Mouse (Mus musculus) spleen, embryonic (tissue): ENCODE measurements at regions not wholly inside any gene's neighbourhood (a gene's known extent, or its start where the extent isn't known, plus 50 kb on each side); places are given as distances from the start of the nearest gene placed in this dataset.

Experiments used
- CTCF ChIA-PET: fragments of 350-600 bp; sonication (Branson Sonifier 250); formaldehyde crosslinking; loops from one replicate; lab custom pipeline; 2022; lab: Charles Lee

DNA sequence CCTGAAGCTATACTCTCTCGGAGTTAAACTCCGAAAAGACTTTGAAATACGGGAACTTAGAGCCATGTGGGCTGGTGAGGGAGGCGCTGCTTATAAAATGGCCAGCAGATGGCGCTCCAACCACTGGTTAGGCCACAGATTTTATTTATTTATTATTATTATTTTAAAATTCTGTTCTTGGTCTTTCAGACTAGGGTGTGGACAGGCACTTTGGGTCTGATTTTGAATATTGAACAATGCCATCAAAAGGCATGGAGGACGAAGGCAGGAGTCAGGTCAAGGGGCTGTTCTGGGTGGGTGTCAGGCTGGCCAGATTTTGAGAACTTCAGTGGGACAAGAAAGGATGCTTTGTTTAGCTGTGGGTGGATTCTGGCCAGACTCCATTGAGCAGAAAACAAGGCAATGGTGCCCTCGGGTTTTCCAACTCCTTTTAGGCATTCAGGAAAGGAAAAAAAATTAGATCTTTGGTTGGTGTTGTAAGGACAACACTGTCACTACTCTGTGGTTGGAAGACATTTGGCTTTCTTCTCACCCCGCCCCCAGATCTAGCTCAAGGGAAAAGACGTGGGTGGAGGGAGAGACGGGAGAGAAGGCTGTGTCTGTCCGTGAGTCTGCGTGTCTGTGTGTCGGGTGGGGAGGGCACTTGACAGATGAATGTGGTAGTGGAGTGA, 319.5 kb downstream of the Med13l start:
- CTCF ChIA-PET, result interaction anchor here (1.2 kb wide), 1 partner anchor 151 kb away, joined by 3 read pairs; no protein-coding TSS in a partner anchor

DNA sequence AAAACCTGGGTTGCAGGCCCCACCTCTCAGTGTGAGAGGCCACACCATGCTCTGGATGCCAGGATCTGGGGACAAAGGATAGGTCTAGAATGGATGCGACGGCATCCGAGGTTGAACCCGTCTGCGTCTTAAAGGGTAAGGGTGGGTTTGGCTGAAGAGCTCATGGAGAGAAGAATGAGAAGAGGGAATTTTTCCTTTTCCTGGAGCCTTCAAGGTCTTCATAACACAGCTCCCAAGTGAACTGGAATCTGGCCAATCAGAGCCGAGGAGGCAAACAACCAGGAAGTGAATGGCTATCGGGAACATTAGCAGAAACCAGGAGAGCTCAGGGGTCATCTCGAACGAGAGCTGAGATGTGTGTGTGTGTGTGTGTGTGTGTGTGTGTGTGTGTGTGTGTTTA, 320.1 kb downstream of the Med13l start:
- CTCF ChIA-PET, result interaction anchor here (0.5 to 1.2 kb wide), 3 partner anchors 12 to 610 kb away, joined by 3 to 6 read pairs (median 4); no protein-coding TSS in a partner anchor

DNA sequence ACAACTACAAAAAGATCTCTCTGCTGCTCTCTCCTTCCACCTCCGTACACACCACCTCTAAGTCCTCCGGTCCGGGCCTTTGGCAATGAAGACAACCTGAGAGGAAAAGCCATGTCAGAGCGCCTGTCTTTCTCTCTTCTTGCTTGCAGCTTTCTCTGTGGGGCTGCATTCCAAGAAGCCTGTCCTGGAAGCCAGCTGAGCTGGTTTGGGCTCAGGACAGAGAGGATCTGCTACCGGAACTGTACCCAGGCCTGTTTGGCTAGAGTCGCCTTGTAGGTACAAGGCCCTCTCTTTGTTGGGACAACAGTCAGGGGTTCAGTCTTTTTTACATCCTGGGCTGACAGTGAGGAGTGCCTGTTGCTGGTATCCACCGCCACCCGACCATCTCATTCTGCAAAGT, 321.4 kb downstream of the Med13l start:
- CTCF ChIA-PET, result no interaction called here

DNA sequence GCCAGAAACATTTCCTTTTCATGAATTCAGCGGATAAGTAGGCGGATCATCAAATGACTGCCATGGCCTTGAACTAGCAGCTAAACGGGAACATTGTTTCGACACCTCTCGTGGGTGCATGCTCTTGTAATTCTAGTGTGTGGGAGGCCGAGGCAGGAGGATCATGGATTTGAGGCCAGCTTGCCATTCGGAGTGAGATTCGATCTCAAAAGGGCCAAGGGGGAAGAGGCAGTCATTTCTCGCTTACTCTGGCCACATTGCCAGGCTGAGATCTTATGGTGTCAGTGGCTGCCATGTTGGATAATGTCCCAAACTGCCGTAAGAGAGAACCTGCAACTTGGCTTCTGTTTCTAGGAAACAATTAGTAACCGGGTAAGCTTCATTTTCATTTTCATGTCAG, 327.7 kb downstream of the Med13l start:
- CTCF ChIA-PET, result no interaction called here

DNA sequence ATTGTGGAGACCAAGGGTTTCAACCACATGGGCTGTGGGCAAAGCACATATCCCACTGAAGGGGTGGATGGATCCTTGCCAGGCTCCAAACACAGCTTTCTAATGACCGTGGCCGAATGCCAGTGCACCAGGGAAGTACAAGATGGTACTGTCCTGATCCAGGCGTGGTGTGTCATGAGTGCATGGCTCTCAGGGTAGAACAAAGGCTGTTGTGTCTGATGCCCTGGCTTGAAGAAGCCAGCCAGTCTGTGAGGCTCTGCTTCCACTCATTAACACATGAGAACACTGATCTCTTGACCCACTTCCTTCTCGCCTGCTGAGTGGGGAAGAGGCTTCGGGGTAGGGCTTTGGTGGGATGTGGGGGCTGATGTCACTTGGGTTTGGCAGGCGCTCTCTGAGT, 330.7 kb downstream of the Med13l start:
- CTCF ChIA-PET, result no interaction called here

DNA sequence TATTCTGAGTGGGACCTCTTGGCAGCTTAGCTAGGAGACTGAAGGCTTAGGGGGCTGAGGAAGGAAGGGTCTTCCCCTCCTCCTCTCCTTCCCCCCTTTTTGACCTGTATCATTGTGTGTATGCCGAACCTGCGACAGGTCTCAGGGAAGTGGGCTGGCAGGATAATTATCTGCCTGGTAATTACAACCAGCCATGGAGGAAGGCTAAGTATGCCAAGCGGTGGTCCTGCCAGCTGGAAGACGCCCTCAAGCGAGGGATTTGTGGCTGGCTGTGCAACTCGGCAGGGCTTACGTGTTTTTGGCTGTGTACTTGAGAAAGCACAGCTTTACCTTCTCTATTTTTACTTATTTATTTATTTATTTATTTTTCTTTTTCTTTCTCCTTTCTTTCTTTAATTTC, 347.7 kb downstream of the Med13l start:
- CTCF ChIA-PET, result no interaction called here

DNA sequence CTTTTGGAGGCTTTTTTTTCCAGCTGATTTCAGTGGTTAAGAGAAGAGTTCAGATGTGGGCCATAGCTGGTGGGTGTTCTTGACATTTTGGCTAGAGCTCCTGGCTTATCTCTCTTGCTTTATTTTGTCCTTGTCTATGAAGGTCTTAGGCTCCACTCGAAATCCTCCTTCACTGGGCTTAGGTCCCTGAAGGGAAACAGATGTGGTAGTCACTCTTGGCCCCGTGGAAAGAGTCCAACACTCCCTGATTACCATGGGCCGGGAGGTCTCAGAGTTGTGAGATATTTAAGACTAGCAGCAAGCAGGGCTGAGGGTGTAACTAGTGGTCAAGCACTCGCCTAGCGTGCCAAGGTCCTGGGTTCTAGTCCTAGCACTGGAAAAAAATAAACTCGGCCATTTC, 349.3 kb downstream of the Med13l start:
- CTCF ChIA-PET, result no interaction called here

DNA sequence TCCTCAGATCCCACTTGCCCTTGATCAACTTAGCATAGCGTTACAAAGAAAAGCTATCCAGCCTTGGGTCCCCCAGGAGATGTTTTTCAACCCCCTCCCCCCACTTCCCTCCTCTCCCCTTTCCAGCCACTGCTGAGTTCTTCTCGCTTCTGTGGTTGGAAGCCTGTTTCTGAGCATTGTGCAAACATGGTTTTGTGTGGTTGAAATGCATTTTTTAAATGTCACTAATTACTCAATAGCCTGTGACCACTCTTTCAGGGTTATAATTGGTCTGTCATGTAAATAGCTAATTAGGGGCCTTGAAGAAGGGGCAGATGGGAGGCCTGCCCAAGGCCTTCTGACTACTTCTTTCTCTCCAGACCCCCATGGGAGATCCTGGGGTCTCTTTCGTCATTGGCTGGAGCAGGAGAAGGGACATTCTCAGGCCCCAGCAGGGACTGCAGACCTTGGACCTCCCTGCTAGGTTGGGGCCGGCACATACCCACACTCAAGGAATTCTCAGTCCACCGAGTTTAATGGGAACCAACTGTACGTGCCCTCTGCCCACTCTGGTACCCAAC, 353.8 kb downstream of the Med13l start:
- CTCF ChIA-PET, result no interaction called here

DNA sequence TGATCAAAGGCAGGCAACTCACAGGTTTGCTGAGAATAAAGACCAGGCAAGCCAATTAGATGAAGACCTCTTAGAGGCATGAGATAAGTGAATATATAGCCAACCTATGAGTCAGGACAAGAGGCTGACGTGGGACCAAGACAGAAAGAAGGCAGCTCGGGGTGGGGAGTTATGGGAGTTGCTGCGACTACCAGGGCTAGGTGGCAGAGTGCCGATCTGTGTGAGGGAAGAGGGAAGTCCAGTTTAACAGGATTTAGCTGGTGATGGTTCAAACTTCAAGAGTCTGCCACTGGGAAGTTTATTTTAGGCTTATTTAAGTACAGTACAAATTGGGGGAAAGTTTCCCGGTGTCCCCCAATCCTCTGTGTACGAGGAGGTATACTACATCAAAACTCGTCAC, 362.9 kb downstream of the Med13l start:
- CTCF ChIA-PET, result no interaction called here

DNA sequence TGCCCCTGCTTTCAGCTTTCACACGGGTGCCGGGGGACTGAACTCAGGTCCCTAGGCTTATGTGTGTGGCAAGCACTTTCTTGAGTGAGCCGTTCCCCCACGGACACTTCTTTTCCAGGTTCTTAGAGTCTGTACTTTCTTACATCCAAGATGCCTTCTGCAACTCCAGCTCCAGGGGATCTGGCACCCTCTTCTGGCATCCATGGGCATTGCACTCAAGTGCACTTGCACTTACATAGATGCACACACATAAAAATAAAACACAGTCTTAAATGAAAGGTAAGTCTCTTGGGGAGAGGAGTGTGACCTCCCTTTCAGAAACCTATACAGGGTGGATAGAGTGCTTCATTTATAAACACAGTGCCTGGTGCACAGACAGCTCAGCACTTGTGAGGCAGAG, 368.6 kb downstream of the Med13l start:
- CTCF ChIA-PET, result no interaction called here

DNA sequence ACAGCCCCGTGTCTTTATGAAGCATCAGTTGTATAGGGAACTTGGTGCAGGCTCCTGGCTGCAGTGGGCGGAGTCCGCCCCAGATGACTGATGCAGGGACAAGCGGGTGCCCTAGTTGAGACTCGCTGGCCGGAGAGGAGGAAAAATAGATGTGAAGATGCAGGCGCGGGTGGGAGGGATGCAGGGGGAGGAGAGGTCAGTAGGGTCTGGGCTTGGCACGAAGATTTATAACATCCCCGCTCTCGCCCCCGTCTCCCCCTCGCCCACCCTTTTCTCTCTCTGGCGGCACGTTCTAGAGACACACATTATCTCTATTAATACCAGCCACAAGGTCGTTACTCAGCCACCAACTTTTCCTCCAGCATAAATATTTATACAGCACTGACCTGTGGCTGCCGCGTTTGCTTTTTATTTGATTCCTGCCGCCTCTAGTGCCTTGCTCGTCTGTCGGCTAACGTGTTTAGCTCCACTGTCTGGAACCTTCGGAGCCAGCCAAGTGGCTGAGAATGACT, 369.6 kb downstream of the Med13l start:
- CTCF ChIA-PET, result no interaction called here

DNA sequence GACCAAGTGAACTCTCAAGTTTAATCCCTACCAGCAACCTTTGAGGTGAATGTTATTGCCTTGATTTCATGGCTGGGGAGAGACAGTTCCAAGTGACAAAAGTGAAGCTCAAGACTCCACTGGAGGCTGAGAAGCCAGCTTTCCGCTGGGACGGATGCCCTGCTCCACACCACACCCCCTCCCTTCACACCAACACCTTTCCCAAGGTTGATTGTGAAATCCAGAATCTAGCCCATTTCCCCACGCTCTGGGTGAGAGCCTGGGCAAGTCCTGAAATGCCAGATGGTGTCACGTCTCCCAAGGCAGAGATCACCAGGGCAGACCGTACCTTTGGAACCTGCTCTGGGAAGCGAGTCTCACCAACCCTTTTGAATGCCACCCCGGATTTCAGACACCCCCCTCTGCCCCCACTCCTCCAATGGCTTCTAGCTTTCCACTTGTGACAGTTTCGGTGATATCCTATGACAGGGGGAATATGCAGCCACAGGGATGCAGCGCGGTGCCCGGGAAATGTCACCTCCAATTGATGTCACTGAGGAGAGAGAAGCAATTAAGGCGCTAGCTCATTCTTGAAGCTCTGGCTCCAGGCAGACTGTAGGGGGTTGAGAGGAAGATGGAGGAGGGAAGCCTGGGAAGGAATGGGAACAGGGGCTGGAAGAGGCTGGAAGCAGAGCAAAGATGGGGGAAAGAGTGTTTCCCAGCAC, 379.0 kb downstream of the Med13l start:
- CTCF ChIA-PET, result no interaction called here

DNA sequence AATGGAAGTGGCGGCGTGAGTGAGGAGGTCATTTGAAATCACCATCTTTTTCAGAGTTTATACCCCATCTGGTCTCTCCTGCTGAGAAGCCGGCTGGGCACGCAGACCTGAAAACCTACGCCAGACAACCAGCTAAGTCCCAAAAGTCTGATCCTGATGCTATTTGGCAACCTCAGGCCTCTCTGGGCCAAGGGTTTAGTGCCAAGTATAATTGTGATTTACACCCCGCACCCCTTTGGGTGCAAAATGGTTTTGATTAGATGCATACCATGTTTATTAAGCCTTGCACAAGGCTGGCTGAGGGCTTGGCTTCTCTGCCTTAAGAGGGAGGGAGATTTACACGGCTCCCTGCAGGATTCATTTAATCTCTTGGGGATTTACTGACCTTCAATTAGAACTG, 383.8 kb downstream of the Med13l start:
- CTCF ChIA-PET, result no interaction called here

DNA sequence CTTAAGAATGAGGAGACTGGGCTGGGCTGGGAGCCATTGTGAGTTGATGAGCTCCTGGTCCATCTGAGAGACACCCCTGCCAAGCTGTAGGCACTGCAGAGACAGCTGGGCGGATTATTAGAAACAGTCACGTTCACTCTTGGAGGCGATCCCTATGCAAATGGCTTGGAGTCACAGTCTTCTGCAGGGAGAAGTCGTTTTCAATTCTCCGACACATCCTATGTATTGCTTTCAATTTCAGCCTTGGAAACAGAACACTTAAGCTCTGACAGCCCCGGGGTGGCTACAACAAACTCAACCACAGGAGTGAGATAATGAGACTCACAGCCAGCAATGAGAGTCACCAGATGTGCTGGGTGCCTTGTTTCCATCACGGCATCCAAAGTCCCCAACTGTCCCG, 385.6 kb downstream of the Med13l start:
- CTCF ChIA-PET, result no interaction called here

DNA sequence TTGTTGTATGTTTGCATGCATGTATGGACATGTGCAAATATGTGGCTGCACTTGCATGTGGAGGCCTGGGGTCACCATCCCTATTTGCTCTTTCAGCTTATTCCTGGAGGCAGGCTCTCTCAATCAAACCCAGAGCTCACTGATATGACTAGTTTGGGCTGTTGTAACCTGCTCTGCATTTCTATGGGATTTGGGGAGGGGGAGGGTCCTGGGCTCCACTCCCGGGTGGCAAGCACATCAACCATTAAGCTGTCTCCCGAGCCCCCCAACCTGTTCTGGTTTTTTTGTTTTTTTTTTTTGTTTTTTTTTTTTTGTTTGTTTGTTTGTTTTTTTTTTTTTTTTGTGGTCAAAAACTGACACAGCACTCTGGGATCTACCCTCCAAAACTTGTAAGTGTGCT, 386.5 kb downstream of the Med13l start:
- CTCF ChIA-PET, result no interaction called here

DNA sequence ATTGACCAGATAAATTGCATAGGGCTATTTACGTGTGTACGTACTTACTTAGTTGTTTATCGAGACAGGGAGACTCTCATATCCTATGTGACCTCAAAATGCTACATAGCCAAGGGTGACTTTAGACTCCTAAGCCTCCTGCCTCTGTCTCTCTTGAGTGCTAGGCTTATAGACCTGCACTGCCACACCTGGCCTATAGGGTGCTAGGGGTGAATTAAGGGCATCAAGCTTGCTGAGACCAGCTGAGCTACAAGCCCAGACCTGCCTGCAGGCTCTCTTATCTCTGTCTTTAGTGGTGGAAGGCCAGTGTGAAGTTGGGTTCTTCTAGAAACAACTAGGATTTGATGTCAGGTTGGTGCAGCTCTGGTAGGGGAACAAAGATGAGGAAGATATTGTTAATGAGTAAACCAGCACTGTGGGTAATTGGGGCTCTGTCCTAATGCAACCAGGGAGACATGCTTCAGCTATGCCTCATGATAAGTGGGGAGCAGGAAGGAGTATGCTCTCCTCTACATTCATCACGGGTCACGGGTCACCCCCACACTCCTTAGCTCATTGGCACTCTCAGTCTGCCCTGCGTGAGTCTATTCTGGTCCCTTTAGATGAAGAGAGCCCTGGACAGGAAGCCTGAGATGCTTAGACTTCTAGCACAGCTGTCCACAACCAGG, 387.8 kb downstream of the Med13l start:
- CTCF ChIA-PET, result no interaction called here

DNA sequence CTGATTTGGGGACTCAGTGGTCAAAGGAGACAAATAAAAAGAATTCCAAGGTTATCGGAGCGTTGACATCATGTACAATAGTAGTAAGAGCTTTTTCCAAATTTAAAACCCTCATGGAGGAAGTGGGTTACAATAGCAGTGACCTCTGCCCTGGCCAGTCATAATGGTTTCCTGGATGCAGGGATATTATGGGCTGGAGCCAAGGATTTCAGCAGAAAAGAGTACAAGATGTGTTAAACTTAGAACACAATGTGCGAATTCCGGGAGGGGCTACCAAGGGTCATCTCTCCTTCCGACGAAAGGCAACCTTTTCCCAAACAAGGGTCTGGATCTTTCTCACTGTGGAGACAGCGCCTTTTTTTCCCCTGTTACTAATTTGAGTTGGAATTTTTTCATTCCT, 390.6 kb downstream of the Med13l start:
- CTCF ChIA-PET, result no interaction called here

DNA sequence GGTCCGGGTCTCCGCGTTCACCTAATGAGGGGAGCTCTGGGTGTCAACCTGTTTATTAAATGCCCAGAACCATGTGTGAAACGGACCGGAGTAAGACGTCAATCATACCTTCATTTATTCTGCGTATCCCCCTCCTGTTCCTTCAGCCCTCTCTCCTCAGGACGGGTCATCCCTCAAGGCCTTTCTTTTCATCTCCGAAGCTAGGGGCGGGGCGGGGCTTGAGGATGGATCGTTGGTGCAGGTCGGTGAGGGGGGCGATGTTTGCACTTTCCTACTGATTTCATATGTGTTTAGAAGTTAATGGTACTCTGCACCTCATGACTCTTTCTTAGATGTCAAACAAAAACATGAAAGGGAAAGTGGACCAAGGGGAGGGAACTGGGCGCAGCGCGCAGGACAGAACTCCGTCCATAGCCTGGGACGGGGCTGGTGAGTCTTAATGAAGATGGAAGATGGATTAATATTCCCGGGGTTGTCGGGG, 400.1 kb downstream of the Med13l start:
- CTCF ChIA-PET, result no interaction called here

DNA sequence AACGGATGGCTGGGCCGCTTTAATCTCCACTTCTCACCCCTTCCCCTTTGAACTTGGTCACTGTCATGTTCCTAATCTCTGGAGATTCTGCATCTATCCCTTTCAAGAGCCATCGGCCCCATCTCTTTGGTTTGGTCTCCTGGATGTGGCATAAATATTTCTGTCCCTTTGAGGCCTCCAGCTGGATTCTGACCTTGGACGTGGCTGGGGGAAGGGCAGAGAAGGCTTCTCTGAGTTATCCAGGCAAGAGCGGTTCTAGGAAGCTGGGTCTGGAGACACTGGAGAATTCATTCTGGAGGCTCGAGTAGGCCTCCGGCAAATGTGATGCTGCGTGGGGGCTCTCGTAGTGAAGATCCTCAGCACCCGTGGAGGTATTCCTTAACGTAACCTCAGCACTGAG, 400.6 kb downstream of the Med13l start:
- CTCF ChIA-PET, result no interaction called here

DNA sequence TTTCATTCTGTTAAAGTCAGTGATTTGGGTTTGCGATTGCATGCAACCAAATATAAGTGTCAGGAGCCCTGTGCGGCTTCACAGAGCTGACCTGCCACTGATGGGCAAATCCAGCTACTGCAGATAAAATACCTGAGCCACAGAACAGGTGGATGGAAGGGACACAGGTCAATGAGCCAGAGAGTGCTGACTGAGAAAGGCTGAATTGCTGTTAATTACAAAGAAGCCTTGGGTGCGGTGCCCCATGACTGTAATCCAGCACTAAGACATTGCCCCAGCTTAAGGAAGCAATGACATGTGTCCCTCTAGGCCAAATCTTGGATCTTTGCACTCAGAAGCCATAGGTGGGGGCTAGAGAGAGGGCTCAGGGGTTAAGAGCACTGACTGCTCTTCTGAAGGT, 401.7 kb downstream of the Med13l start:
- CTCF ChIA-PET, result no interaction called here

DNA sequence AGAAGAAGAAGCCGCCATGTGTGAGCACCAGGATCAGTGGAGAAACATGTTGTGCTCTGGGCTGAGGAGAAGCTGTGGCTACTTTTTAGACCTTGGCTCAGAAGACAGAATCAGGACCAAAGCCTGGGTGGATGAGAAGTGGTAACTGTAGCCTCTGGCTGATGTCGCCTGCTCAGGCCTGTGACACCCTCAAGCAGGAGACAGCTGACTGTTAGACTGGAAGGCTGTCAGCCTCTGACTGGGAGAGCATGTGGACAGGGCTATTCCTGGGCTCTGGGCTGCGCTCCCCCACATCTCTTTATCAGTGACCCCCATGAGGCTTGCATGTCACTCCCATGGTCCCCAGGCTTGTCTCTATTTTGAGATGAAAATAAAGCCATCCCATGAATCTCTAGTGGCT, 402.5 kb downstream of the Med13l start:
- CTCF ChIA-PET, result no interaction called here

DNA sequence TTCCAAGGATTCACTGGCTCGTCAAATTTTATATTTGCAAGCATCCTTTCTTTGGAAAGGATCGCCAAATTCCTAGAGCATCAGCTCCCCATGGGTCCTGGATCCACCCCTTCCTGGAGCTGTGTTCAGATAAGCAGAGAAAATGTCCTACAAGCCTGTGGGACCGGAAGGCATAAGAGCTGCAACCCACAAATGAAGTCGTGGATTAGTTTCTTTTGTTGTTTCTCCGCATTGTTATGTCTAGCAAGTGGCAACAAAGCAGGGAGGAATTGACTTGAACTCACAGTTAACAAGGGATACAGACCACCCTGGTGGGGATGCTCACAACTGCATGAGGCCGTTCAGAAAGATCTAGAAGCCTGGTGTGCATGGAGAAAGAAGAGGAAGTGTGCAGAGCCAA, 406.4 kb downstream of the Med13l start:
- CTCF ChIA-PET, result no interaction called here
